Mouse (Mus musculus) embryonic facial prominence, embryonic 12.5 days (tissue): ENCODE results near the gene Cdh22. TPM values are rescaled to one million over a fixed set of nuclear protein-coding genes. Genes with fewer than 3 reads are reported as not detected.
A peak's percentile ranks its signal among the peaks of the same experiment; 100 is the strongest.

Experiments used
- ATAC-seq: fragments of 200-750 bp; cut with Nextera tagmentation; 2 replicates; pipeline ENCODE4 v1.8.0; 2017; ENCODE audit not compliant: insufficient number of reproducible peaks, insufficient read depth, low FRiP score, low TSS enrichment
- H3K27ac ChIP-seq: fragments of 300-500 bp; sonication (generic); 2 replicates; pipeline ENCODE4 v1.5.1; 2016; ENCODE audit warnings: mild to moderate bottlenecking
- H3K27me3 ChIP-seq: fragments of 300-500 bp; sonication (generic); 2 replicates; pipeline ENCODE4 v1.6.1; 2016; ENCODE audit warnings: mild to moderate bottlenecking, moderate library complexity
- H3K36me3 ChIP-seq: fragments of 300-500 bp; sonication (generic); 2 replicates; pipeline ENCODE4 v1.6.1; 2016; ENCODE audit warnings: mild to moderate bottlenecking
- H3K4me1 ChIP-seq: fragments of 300-500 bp; sonication (generic); 2 replicates; pipeline ENCODE4 v1.6.1; 2016
- H3K4me2 ChIP-seq: fragments of 300-500 bp; sonication (generic); replicated peaks from 2 replicates; pipeline ENCODE4 v1.6.1; 2016; ENCODE audit warnings: mild to moderate bottlenecking, moderate library complexity
- H3K4me3 ChIP-seq: fragments of 300-500 bp; sonication (generic); 2 replicates; pipeline ENCODE4 v1.5.1; 2016; ENCODE audit warnings: mild to moderate bottlenecking
- H3K9ac ChIP-seq: fragments of 300-500 bp; sonication (generic); 2 replicates; pipeline ENCODE4 v1.6.1; 2016; ENCODE audit warnings: mild to moderate bottlenecking, moderate library complexity
- H3K9me3 ChIP-seq: fragments of 300-500 bp; sonication (generic); 2 replicates; pipeline ENCODE4 v1.6.1; 2016; ENCODE audit warnings: mild to moderate bottlenecking, moderate library complexity
- WGBS: fragments of 180-500 bp; shearing (Covaris S2); methylation state at CpG from one replicate; pipeline ENCODE4 v1.1.7; 2016; 5-methylcytosine and 5-hydroxymethylcytosine counted together
- polyA plus RNA-seq: library from polyadenylated mRNA; unstranded; fragments of >200 nt; fragmentation: Nextera tagmentation; extraction: Ambion mirVana; gene quantifications from 2 replicates; pipeline ENCODE4 v1.2.1, GENCODE M21; 2016

Gene Cdh22
- polyA plus RNA-seq, 1 experiment from 2014 or later: 1.9 TPM

- no peak overlapping the region for H3K9ac ChIP-seq
- ATAC-seq: no peak
Measured at GRCm38 (mm10) chr2:165131428-165131827, 103.2 kb downstream of the Cdh22 start.

GRCm38 (mm10) chr2:165129189-165129588, 105.5 kb downstream of the Cdh22 start:
- Histone ChIP-seq H3K27me3 (peaks cover 19% of the 10 kb centered on the region), H3K9me3 (no peaks in the 10 kb centered on the region), H3K4me1 (peaks cover 12% of the 10 kb centered on the region), H3K36me3 (no peaks in the 10 kb centered on the region), H3K4me3 (no peak overlapping the region), H3K9ac (no peak overlapping the region), H3K4me2 (no peak overlapping the region), H3K27ac (no peak overlapping the region)
- WGBS: 53% methylated on average over 4 of the region's 4 CpGs
- ATAC-seq: no peak

More at GRCm38 (mm10) chr2:165131428-165131827, 103.2 kb downstream of the Cdh22 start:
- no peaks in the 10 kb centered on the region for H3K9me3 ChIP-seq
- H3K27ac ChIP-seq: no peak overlapping the region
- no peaks in the 10 kb centered on the region for H3K36me3 ChIP-seq
- no peak overlapping the region for H3K4me2 ChIP-seq
- 27% methylated on average over 12 of the region's 12 CpGs for WGBS
- H3K4me1 ChIP-seq: peaks cover 18% of the 10 kb centered on the region
- no peak overlapping the region for H3K4me3 ChIP-seq
- H3K27me3 ChIP-seq: peaks cover 20% of the 10 kb centered on the region

- H3K4me3 ChIP-seq: no peak overlapping the region
- peaks cover 9% of the 10 kb centered on the region for H3K27me3 ChIP-seq
- H3K36me3 ChIP-seq: no peaks in the 10 kb centered on the region
- no peak for ATAC-seq
- H3K4me2 ChIP-seq: no peak overlapping the region
- 36% methylated on average over 10 of the region's 10 CpGs for WGBS
- no peak overlapping the region for H3K27ac ChIP-seq
- no peaks in the 10 kb centered on the region for H3K9me3 ChIP-seq
- no peaks in the 10 kb centered on the region for H3K4me1 ChIP-seq
- no peak overlapping the region for H3K9ac ChIP-seq
Measured at GRCm38 (mm10) chr2:165126896-165127562, 107.6 kb downstream of the Cdh22 start.

GRCm38 (mm10) chr2:165121206-165121840, 113.3 kb downstream of the Cdh22 start:
- no peaks in the 10 kb centered on the region for H3K36me3 ChIP-seq
- no peak overlapping the region for H3K27ac ChIP-seq
- peaks cover 25% of the 10 kb centered on the region for H3K27me3 ChIP-seq
- no peaks in the 10 kb centered on the region for H3K9me3 ChIP-seq
- peaks cover 6% of the 10 kb centered on the region for H3K4me1 ChIP-seq
- no peak overlapping the region; the same call in 1 of the 2 replicates for H3K4me2 ChIP-seq
- H3K4me3 ChIP-seq: no peak overlapping the region
- no peak overlapping the region for H3K9ac ChIP-seq
- no peak for ATAC-seq
- 34% methylated on average over 10 of the region's 10 CpGs for WGBS

GRCm38 (mm10) chr2:165120765-165121164, 113.9 kb downstream of the Cdh22 start:
- 71% methylated on average over 9 of the region's 9 CpGs for WGBS
- H3K9ac ChIP-seq: no peak overlapping the region
- H3K4me3 ChIP-seq: no peak overlapping the region
- no peak overlapping the region for H3K27ac ChIP-seq
- ATAC-seq: no peak
- peaks cover 6% of the 10 kb centered on the region for H3K4me1 ChIP-seq
- peaks cover 30% of the 10 kb centered on the region for H3K27me3 ChIP-seq
- no peaks in the 10 kb centered on the region for H3K36me3 ChIP-seq
- H3K4me2 ChIP-seq: no peak overlapping the region; the same call in 1 of the 2 replicates
- no peaks in the 10 kb centered on the region for H3K9me3 ChIP-seq

- ATAC-seq: peak; percentile 31; the same call in 1 of the 2 replicates
- Histone ChIP-seq H3K4me2 (no peak overlapping the region), H3K27me3 (peaks cover 90% of the 10 kb centered on the region), H3K36me3 (no peaks in the 10 kb centered on the region), H3K9me3 (no peaks in the 10 kb centered on the region), H3K9ac (no peak overlapping the region), H3K4me1 (peaks cover 2% of the 10 kb centered on the region; the same call in 1 of the 2 replicates), H3K27ac (no peak overlapping the region), H3K4me3 (no peak overlapping the region)
- 19% methylated on average over 11 of the region's 11 CpGs for WGBS
Measured at GRCm38 (mm10) chr2:165113733-165114132, 120.9 kb downstream of the Cdh22 start.

GRCm38 (mm10) chr2:165112149-165112548, 122.5 kb downstream of the Cdh22 start:
- WGBS: under 1% methylated on average over 54 of the region's 54 CpGs
- ATAC-seq: peak; percentile 76
- peaks cover 2% of the 10 kb centered on the region; the same call in 1 of the 2 replicates for H3K4me1 ChIP-seq
- no peak overlapping the region for H3K27ac ChIP-seq
- peak overlapping the region; percentile 19; the same call in 1 of the 2 replicates for H3K4me3 ChIP-seq
- peak overlapping the region; percentile 15; the same call in 1 of the 2 replicates for H3K4me2 ChIP-seq
- H3K27me3 ChIP-seq: peaks cover 96% of the 10 kb centered on the region
- H3K9me3 ChIP-seq: no peaks in the 10 kb centered on the region
- 0 out of 2 replicates have a peak overlapping the region, but pooled peaks have one; percentile 40 for H3K9ac ChIP-seq
- H3K36me3 ChIP-seq: no peaks in the 10 kb centered on the region

GRCm38 (mm10) chr2:165106585-165106984, 128.1 kb downstream of the Cdh22 start:
- Histone ChIP-seq H3K4me2 (no peak overlapping the region), H3K36me3 (no peaks in the 10 kb centered on the region), H3K4me3 (no peak overlapping the region), H3K4me1 (no peaks in the 10 kb centered on the region), H3K27me3 (peaks cover 80% of the 10 kb centered on the region), H3K27ac (no peak overlapping the region), H3K9ac (no peak overlapping the region), H3K9me3 (no peaks in the 10 kb centered on the region)
- 21% methylated on average over 18 of the region's 18 CpGs for WGBS
- no peak for ATAC-seq

GRCm38 (mm10) chr2:165105513-165106079, 129.1 kb downstream of the Cdh22 start:
- Histone ChIP-seq H3K9ac (no peak overlapping the region), H3K4me1 (peaks cover 3% of the 10 kb centered on the region; the same call in 1 of the 2 replicates), H3K9me3 (no peaks in the 10 kb centered on the region), H3K4me2 (no peak overlapping the region), H3K36me3 (no peaks in the 10 kb centered on the region), H3K27me3 (peaks cover 72% of the 10 kb centered on the region), H3K27ac (no peak overlapping the region), H3K4me3 (no peak overlapping the region)
- WGBS: 76% methylated on average over 16 of the region's 16 CpGs
- no peak for ATAC-seq

- H3K36me3 ChIP-seq: no peaks in the 10 kb centered on the region
- peaks cover 54% of the 10 kb centered on the region for H3K27me3 ChIP-seq
- no peak overlapping the region for H3K9ac ChIP-seq
- ATAC-seq: no peak
- no peak overlapping the region for H3K4me3 ChIP-seq
- H3K9me3 ChIP-seq: no peaks in the 10 kb centered on the region
- peaks cover 3% of the 10 kb centered on the region; the same call in 1 of the 2 replicates for H3K4me1 ChIP-seq
- no peak overlapping the region for H3K27ac ChIP-seq
- H3K4me2 ChIP-seq: no peak overlapping the region
- 82% methylated on average over 3 of the region's 3 CpGs for WGBS
Measured at GRCm38 (mm10) chr2:165102920-165103319, 131.7 kb downstream of the Cdh22 start.

- no peak overlapping the region for H3K27ac ChIP-seq
- H3K4me2 ChIP-seq: no peak overlapping the region
- 10% methylated on average over 6 of the region's 6 CpGs for WGBS
- no peaks in the 10 kb centered on the region for H3K36me3 ChIP-seq
- peaks cover 53% of the 10 kb centered on the region for H3K27me3 ChIP-seq
- peaks cover 17% of the 10 kb centered on the region for H3K4me1 ChIP-seq
- no peaks in the 10 kb centered on the region for H3K9me3 ChIP-seq
- H3K4me3 ChIP-seq: no peak overlapping the region
- no peak overlapping the region for H3K9ac ChIP-seq
- ATAC-seq: no peak
Measured at GRCm38 (mm10) chr2:165100749-165101148, 133.9 kb downstream of the Cdh22 start.

GRCm38 (mm10) chr2:165098861-165099260, 135.8 kb downstream of the Cdh22 start:
- Histone ChIP-seq H3K27ac (no peak overlapping the region), H3K36me3 (no peaks in the 10 kb centered on the region), H3K9me3 (no peaks in the 10 kb centered on the region), H3K4me3 (no peak overlapping the region), H3K9ac (no peak overlapping the region), H3K4me2 (no peak overlapping the region), H3K27me3 (peaks cover 53% of the 10 kb centered on the region), H3K4me1 (peaks cover 17% of the 10 kb centered on the region)
- no peak for ATAC-seq
- whole genome bisulfite sequencing: 81% methylated on average over 3 of the region's 3 CpGs
